Mouse (Mus musculus) gastrocnemius, adult 18-20 months (tissue): ENCODE data around the gene Slc12a1. TPM values are rescaled to one million over a fixed set of nuclear protein-coding genes. Genes with fewer than 3 reads are reported as not detected.
"Not testable (repeated sequence)": the region's sequence is repeated elsewhere in the genome, so short reads cannot be mapped to it uniquely, and the experiment has no call there.

Experiments
- DNase-seq: peaks from one replicate; pipeline ENCODE4 v3.0.0; 2021; ENCODE audit warnings: low spot score
- long read RNA-seq, 2 experiments: library from polyadenylated mRNA; stranded (forward); transcript quantifications; one replicate each; pipeline ENCODE4 v2.0.0; 2021
- total RNA-seq, 2 experiments: library from RNA; stranded (reverse); gene quantifications; 2 replicates each; pipeline ENCODE4 v1.2.3; 2021

Gene Slc12a1
- not detected for total RNA-seq
- long read RNA-seq, experiment 1, result 0 reads
- long read RNA-seq, experiment 2, result 0 reads

- no peak for DNase-seq
Observed at GRCm38 (mm10) chr2:125152388-125152787, at the start of gene Slc12a1. Slc12a1 (plus strand) TSS chr2:125152505.

GRCm38 (mm10) chr2:125104491-125104890, 47.8 kb upstream of the Slc12a1 start:
- DNase-seq, result not testable (repeated sequence)

DNA sequence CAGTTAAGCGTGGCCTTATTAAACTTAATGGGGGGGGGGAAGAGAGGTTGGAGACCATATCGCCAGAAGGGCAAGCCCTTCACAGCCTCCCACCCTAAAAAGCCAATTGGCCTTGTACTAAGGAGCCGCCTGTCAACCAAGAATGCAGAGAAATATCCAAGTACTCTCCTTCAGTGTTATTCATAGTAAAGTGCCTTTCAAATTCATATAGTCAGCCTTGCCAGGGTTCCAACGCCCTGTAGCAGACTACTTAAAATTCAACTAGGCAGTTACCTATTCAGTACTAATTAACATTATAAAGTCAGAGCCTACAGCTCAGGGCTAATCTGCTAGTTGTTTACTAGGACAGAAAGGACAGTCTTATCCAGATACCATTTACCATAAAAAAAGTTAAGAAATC, 45.8 kb upstream of the Slc12a1 start:
- DNase-seq, result not testable (repeated sequence)

DNA sequence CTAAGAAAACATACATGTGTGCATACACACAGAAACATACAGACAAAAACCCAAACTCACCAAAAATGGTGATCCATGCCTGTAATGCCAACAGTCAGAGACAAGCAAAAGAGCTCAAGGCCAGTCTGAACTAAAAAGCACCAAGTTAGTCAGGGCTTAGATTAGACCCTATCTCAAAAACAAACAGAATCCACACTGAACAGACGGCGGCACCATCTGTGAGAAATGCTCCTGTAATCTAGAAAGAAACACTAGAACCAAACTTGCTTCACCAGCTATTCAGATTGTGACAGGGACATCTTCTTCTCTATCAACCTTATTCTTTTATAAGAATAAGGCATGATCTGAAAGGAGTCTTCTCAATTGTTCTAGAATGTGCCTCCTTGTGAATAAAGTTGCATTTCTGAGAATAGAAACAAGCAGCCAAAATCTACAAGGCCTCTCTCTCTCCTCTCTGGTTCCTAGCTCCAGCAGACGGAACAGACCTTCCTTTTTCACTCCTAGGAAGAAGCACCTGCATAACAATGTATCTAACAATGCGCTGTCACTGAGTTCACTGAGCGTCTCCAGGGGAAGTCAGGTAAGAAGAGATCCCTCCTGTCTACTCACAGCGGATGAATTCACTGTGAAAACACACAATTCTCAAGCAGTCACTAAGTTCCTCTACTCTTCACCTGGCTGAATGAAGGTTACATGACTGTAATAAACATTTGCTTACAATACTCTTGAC, 32.8 kb upstream of the Slc12a1 start:
- no peak for DNase-seq

GRCm38 (mm10) chr2:125122288-125122623, 30.0 kb upstream of the Slc12a1 start:
- no peak for DNase-seq

DNA sequence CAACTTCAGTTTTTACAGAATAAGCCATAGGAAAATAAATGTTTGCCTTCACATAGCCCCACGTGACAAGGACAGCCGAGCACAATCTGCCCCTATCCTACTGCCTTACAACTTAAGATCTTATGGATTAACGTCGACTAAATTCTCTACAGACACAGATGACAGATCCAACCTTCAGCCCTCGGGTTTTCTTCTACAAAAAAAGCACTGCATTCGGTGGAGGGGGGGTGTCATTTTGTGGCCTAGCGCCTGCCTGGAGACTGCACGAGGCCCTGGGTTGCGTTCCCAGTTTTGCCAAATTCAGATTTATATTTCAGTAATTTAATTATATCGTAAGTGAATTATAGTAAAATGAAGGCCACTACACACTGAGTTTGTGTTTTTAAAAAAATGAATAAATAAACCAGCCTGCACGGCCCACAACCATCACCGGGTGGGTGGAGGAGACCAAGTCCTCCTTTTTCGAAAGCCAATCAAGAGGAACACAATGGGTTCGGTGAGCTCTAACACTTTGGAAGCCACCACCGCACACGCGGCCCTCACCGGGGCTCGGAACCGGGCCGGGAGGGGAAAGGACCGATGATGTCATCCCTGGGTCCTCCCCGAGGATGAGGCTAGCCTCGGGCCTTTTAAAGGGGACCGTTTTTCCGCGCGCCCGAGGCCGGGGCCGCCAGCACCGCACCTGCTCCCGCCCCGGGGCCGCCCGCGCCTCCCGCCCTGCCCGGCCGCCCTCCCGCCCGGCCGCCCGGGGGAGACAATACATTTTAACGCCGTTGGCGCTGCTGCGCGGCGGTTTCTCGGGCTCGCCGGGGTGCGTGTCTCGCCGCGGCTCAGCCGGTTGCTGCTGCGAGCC, 29.5 kb upstream of the Slc12a1 start:
- peak; percentile 33 for DNase-seq

- DNase-seq, result peak; percentile 65
Observed at GRCm38 (mm10) chr2:125123477-125123852, 28.8 kb upstream of the Slc12a1 start, which contains the start of gene Myef2. Myef2 (minus strand) TSS chr2:125123661.

DNA sequence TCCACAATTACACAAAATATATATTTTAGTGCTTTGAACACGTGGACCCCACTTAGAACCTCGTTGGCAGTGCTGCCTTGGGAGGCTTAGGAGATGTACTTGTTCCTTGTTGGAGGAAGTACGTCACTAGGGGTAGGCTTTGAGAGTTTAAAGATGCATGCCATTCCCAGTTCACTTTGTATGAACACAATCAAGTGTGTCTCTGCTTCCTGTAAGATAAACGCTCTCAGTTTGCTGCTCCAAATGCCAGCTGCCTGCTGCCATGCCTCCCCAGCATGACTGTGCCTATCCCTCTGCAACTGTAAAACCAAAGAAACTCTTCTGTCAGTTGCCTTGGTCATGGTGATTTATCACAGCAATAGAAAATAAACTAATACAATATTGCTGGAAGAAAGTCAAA, 26.5 kb upstream of the Slc12a1 start:
- DNase-seq, result no peak

- no peak for DNase-seq
Observed at GRCm38 (mm10) chr2:125126792-125127191, 25.5 kb upstream of the Slc12a1 start.

DNA sequence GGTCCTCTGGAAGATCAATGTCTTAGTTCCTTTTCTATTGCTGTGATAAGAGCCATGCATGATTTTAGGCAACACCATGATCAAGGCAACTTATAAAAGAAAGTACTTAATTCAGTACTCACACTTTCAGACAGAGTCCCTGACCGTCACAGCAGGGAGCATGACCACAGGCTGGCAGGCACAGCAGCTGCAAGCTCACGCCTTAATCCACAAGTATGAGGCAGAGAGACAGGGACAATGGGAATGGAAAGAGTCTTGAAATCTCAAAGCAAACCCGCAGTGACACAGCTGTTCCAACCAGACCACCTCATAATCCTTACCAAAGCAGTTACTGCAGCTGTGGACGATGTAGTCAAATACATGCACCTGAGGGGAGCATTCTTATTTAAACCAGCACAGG, 18.2 kb upstream of the Slc12a1 start:
- no peak for DNase-seq

- DNase-seq, result peak; percentile 27
Observed at GRCm38 (mm10) chr2:125135903-125136811, 16.1 kb upstream of the Slc12a1 start, which contains the start of gene Ctxn2. Ctxn2 (plus strand) TSS chr2:125136692.

DNA sequence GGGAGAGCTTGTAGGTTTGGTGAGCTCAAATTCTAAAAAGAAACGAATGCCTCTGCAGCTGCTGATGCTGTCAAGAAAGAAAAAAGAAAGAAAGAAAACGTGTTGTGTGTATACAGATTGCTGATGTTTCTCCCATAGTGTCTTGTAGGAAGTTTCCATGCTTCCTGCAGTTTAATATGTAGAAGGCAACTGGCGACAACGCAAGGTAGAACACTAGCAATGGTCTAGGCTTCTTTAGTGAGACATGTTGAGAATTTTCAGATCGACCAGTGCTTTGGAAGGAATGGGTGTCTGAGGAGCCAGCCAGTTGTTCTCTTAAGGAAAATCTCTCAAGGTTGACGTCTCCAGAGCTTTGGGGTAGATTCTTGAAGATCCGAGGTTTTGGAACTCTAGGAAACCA, 15.5 kb upstream of the Slc12a1 start:
- DNase-seq, result no peak

- DNase-seq, result no peak
Observed at GRCm38 (mm10) chr2:125142336-125142735, 10.0 kb upstream of the Slc12a1 start.

GRCm38 (mm10) chr2:125154294-125154693, 2.0 kb downstream of the Slc12a1 start:
- no peak for DNase-seq

DNA sequence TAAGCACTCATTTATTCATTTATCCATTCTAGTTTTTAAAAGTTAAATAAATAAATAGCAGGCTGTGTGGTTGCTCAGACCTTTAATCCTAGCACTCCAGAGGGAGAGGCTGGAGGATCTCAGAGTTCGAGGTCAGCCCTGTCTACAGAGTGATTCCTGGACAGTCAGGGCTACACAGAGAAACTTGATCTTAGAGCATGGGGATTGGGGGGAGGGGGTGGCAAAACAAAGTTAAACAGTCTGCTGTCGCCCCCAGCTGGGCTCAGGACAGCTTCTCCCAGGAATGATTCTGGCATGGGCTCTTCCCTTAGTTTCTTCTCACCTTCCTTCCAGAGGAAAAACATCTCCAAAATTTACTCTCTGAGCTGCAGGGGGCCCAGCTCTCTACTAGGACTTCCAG, 3.2 kb downstream of the Slc12a1 start:
- DNase-seq, result no peak

GRCm38 (mm10) chr2:125162012-125162470, 9.7 kb downstream of the Slc12a1 start:
- no peak for DNase-seq

DNA sequence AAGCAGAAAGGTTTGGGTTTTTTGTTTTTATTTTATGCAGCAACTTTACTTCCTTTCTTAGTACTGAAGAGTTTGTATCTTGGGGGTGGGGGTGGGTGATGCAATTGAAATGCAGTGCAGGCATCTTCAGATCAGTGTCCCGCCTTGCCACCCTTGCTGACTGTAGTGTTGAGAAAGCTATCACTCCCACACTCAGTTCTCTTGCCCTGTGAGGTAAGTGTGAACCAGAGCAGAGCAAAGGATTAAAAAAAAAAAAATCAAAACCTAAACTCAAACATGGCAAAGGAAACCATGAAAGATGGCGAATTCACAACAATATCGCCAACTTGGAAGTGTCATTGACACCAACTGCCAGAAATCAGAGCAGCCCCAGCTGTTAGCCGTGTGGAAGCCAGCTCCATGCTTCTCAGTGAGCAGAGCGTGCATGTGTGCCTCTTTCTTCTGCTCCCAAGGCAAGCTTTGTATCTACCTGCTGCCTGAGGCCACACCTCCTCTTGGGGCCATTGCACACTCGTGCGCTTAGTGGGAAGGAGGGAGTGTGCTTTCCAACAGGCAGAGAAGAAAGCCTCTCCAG, 26.0 kb downstream of the Slc12a1 start:
- DNase-seq, result no peak

GRCm38 (mm10) chr2:125187904-125188303, 35.6 kb downstream of the Slc12a1 start:
- DNase-seq, result no peak

DNA sequence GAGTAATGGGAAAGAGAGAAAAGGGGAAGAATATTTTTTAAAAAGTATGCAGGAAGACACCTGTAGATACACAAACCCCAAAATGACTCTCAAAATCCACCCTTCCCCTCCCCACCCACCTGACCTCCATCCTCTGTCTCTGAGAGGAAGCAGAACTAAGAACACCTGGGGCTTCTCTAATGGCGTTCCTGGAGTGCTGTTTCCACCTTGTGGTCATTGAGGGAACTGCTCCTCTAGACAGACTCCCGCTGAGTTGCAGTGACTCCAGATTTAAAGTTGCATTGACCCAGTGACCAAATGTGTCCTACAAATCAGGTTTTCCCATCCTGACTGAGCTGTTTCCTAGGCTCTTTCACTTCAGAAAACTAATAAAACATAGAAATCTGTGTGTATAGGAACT, 36.9 kb downstream of the Slc12a1 start:
- peak; percentile 40 for DNase-seq

DNA sequence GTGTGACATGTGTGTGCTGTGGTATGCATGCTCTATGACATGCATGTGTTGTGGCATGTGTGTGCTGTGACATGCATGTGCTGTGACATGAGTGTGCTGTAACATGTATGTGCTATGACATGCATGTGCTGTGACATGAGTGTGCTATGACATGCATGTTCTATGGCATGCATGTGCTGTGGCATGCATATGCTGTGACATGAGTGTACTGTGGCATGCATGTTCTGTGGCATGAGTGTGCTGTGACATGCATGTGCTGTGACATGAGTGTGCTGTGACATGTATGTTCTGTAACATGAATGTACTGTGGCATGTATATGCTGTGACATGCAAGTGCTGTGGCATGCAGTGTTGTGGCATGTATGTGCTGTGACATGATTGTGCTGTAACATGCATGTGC, 40.6 kb downstream of the Slc12a1 start:
- no peak for DNase-seq

DNA sequence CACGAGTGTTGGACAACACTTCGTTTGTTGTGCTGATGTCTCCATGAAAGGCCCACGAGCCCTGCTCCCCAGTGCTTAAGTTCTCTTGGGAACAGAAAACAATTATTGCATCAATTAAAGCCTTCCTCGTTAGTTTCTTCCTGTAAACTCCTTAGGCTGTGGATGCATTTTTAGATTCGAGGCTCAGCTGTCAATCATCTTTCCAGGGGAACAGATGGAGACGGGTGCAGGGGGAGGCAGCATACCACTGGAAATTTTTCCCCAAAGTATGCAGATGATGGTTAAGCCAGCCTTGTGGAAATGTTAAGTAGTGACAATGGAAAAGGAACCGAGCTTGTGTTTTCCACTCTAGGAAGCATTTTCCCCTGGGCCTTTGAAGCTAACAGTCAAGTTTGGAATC, 44.5 kb downstream of the Slc12a1 start:
- no peak for DNase-seq
